Mouse (Mus musculus): ENCODE measurements around the gene Pafah1b2. TPM values are rescaled to one million over a fixed set of nuclear protein-coding genes. Genes with fewer than 3 reads are reported as not detected.

The Pafah1b2 gene
- total and polyA plus RNA-seq, 2 experiments from 2014 or later: 137 to 243 TPM

DNA sequence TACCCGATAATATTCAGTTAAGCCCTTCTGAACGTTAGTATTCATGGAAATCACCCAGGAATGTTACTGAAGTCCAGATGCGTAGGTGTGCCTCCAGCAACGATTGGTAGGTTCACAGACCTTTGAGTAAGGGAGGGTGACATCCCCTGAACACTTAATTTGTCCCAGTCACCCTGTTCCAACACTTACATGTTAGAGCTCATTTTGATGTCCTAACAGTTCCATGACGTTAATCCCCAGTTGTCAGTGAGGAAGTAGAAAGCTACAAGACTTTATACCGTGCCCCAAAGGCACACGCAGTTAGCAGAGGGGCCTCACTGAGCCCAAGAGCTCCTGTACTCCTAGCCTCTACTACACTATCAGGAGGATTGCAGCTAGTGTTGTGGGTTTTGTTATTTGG lies 37.0 kb upstream of the Pafah1b2 start:
- no peaks in the 10 kb centered on the region for H3K36me3 ChIP-seq (ENCODE audit: insufficient read depth, low read length)
- no peak overlapping the region for H3K27ac ChIP-seq
- no peak overlapping the region for H3K9ac ChIP-seq (replicated peaks; ENCODE audit: low read length)
- DNase-seq (ENCODE audit: low spot score) (no peak), ATAC-seq (no peak)
- no peak for TF ChIP-seq CTCF (IDR thresholded peaks at IDR 0.05; ENCODE audit: low read depth)
- H3K4me3 ChIP-seq (ENCODE audit: low read length): no peak overlapping the region
- peaks cover 14% of the 10 kb centered on the region for H3K4me1 ChIP-seq (ENCODE audit: insufficient read depth, low read length)
- no peak overlapping the region for H3K4me2 ChIP-seq (ENCODE audit: low read depth, low read length)
- 79% methylated on average over 7 of the region's 7 CpGs for WGBS
- H3K9me3 ChIP-seq (ENCODE audit: low read length): no peaks in the 10 kb centered on the region
- H3K27me3 ChIP-seq (ENCODE audit: insufficient read depth, low read length): no peaks in the 10 kb centered on the region

DNA sequence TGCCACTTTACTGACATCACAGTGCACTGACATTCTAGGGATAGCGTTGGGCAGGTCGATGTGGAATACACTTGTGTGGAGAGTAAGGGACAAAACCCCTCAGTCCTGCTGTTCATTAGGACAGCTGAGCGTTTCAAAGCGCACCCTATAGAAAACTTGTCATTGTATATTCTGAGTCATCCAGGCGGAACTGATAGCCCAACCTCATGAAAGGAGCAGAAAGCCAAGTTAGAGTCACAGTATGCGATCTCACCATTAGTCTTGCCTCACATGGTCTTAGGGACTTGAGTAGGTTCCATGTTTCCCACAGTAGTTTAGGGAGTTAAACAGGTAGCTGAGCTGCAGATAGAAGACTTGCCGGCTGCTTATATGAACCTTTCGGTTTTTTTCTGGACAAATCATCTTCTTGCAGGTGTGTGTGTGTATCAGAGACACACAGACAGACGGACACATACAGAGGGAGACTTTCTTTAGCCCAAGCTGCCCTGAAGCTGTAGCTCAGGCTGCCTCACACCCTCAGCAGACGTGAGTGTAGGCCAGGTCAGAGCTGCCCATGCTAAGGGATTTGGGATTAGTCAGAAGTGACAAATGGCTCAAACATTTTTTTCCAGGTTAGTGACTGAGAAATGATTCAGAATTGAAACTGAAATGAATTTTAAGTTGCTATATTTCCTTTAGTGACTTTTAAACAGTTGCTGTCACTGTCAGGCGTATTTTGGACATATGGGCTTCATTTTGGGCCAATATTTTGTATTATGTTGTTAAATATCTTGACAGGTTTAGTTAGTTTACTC lies 34.4 kb upstream of the Pafah1b2 start:
- H3K27me3 ChIP-seq (ENCODE audit: insufficient read depth, low read length): no peaks in the 10 kb centered on the region
- H3K27ac ChIP-seq: no peak overlapping the region
- no peak for TF ChIP-seq CTCF (IDR thresholded peaks at IDR 0.05; ENCODE audit: low read depth)
- ATAC-seq (no peak), DNase-seq (ENCODE audit: low spot score) (no peak)
- H3K4me3 ChIP-seq (ENCODE audit: low read length): no peak overlapping the region
- WGBS: 48% methylated on average over 11 of the region's 11 CpGs
- H3K9ac ChIP-seq (replicated peaks; ENCODE audit: low read length): no peak overlapping the region
- H3K4me1 ChIP-seq (ENCODE audit: insufficient read depth, low read length): peaks cover 8% of the 10 kb centered on the region
- H3K36me3 ChIP-seq (ENCODE audit: insufficient read depth, low read length): no peaks in the 10 kb centered on the region
- no peaks in the 10 kb centered on the region for H3K9me3 ChIP-seq (ENCODE audit: low read length)
- H3K4me2 ChIP-seq (ENCODE audit: low read depth, low read length): no peak overlapping the region

DNA sequence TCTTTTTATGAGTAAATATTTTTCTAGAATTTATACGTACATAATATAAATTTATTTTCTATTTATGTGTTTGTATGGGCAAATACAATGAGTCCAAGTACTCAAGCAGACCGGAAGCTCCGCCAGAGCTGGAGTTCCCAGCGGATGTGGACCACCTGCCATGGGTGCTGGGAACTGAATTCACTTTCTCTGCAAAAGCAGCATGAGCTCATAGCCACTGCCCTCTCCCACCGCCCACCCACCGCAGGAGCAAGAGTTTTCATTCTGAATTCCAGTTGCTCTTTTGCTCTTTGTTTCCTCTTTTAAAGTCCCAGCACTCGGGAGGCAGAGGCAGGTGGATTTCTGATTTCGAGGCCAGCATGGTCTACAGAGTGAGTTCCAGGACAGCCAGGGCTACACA lies 31.1 kb upstream of the Pafah1b2 start:
- WGBS: 74% methylated on average over 8 of the region's 8 CpGs
- Histone ChIP-seq H3K4me1 (ENCODE audit: insufficient read depth, low read length) (no peaks in the 10 kb centered on the region), H3K36me3 (ENCODE audit: insufficient read depth, low read length) (no peaks in the 10 kb centered on the region), H3K27ac (no peak overlapping the region), H3K4me3 (ENCODE audit: low read length) (no peak overlapping the region), H3K4me2 (ENCODE audit: low read depth, low read length) (no peak overlapping the region), H3K9ac (replicated peaks; ENCODE audit: low read length) (no peak overlapping the region), H3K27me3 (ENCODE audit: insufficient read depth, low read length) (no peaks in the 10 kb centered on the region), H3K9me3 (ENCODE audit: low read length) (no peaks in the 10 kb centered on the region)
- no peak for TF ChIP-seq CTCF (IDR thresholded peaks at IDR 0.05; ENCODE audit: low read depth)
- ATAC-seq: no peak
- no peak for DNase-seq (ENCODE audit: low spot score)

DNA sequence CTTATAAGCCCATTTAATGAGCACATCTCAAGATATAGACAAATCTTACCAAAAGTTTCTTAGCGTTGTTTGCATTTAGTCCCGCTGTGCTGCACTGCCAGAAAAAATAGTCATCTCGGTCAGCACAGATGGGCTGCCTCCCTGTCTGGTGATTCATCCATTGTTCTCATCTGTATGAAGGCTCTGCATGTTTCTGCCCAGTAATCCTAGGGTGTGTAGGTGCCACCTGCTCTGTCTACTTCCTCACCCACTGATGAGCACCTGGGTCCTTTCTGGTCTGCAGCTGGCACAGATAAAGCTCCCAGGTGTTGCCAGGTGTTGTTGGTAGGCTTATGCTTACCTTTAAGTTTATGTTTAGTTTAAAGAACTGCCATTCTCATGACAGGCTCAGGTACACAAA lies 29.9 kb upstream of the Pafah1b2 start:
- Histone ChIP-seq H3K27me3 (ENCODE audit: insufficient read depth, low read length) (no peaks in the 10 kb centered on the region), H3K27ac (no peak overlapping the region), H3K4me2 (ENCODE audit: low read depth, low read length) (no peak overlapping the region), H3K9ac (replicated peaks; ENCODE audit: low read length) (no peak overlapping the region), H3K9me3 (ENCODE audit: low read length) (no peaks in the 10 kb centered on the region), H3K36me3 (ENCODE audit: insufficient read depth, low read length) (no peaks in the 10 kb centered on the region), H3K4me3 (ENCODE audit: low read length) (no peak overlapping the region), H3K4me1 (ENCODE audit: insufficient read depth, low read length) (no peaks in the 10 kb centered on the region)
- no peak for ATAC-seq
- 71% methylated on average over 3 of the region's 3 CpGs for WGBS
- no peak for DNase-seq (ENCODE audit: low spot score)
- TF ChIP-seq CTCF (IDR thresholded peaks at IDR 0.05; ENCODE audit: low read depth): no peak

DNA sequence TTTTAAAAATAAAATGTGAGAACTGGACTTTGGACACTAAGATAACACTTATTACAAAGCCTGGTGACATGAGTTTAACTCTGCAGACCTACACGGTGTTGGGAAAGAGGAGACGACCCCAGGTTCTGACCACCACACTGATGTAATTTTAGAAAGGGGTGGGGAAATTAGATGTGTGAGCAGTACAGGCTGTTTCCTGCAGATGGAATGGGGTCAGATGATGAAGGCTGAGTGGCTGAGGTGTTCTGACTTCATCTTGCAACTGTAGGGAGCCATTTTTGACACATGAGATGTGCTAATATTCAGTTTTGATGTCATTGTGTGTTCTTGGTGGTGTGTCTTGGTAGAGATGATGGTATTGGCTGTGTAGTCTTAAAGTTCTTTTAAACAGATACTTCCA lies 28.7 kb upstream of the Pafah1b2 start:
- Histone ChIP-seq H3K9me3 (ENCODE audit: low read length) (no peaks in the 10 kb centered on the region), H3K4me2 (ENCODE audit: low read depth, low read length) (no peak overlapping the region), H3K27me3 (ENCODE audit: insufficient read depth, low read length) (no peaks in the 10 kb centered on the region), H3K4me1 (ENCODE audit: insufficient read depth, low read length) (no peaks in the 10 kb centered on the region), H3K9ac (replicated peaks; ENCODE audit: low read length) (no peak overlapping the region), H3K4me3 (ENCODE audit: low read length) (no peak overlapping the region), H3K36me3 (ENCODE audit: insufficient read depth, low read length) (no peaks in the 10 kb centered on the region), H3K27ac (no peak overlapping the region)
- ATAC-seq (no peak), DNase-seq (ENCODE audit: low spot score) (no peak)
- TF ChIP-seq CTCF (IDR thresholded peaks at IDR 0.05; ENCODE audit: low read depth): no peak
- WGBS: 78% methylated on average over 2 of the region's 2 CpGs

DNA sequence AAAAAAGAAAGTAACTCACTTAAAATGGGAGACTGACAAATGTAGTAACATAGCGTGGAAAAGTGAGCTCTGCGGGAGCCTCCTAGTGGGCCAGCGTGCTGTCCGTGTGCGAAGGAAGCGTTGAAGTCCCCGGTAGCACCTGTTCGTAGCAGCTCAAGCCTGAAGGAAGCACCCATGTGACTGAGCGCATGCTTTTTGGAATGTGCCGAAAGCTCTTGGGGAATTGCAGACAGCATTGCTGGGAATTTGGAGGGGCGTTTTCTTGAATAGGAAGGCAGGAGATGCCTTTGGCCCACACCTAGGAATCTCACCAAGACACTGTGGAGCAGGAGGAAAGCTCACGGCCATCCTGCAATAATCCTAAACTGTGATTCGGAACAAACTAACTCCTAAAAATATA lies 26.3 kb upstream of the Pafah1b2 start:
- 93% methylated on average over 13 of the region's 13 CpGs for WGBS
- H3K27ac ChIP-seq: no peak overlapping the region
- ATAC-seq: no peak
- no peak overlapping the region for H3K9ac ChIP-seq (replicated peaks; ENCODE audit: low read length)
- no peaks in the 10 kb centered on the region for H3K27me3 ChIP-seq (ENCODE audit: insufficient read depth, low read length)
- H3K36me3 ChIP-seq (ENCODE audit: insufficient read depth, low read length): no peaks in the 10 kb centered on the region
- no peak for DNase-seq (ENCODE audit: low spot score)
- no peaks in the 10 kb centered on the region for H3K9me3 ChIP-seq (ENCODE audit: low read length)
- no peak for TF ChIP-seq CTCF (IDR thresholded peaks at IDR 0.05; ENCODE audit: low read depth)
- H3K4me2 ChIP-seq (ENCODE audit: low read depth, low read length): no peak overlapping the region
- H3K4me3 ChIP-seq (ENCODE audit: low read length): no peak overlapping the region
- H3K4me1 ChIP-seq (ENCODE audit: insufficient read depth, low read length): no peaks in the 10 kb centered on the region

DNA sequence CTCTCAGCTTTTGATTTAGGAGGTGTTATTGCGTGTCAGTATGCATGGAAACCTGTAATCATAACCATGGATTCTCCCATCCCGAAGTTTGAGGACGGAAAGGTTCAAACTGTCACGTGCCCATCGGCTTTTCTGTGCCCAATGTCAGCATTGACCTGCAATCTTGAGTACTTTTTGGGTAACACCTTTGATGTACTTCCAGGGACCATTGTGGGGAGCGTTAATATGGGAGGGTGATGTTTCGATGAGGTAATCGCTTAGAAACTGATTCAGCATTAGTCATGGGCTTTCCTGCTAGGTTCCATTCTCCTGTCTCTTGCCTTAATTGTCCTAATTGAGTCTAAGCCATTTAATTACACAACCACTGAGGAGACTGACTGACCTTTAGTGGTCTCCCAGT lies 24.4 kb upstream of the Pafah1b2 start:
- Histone ChIP-seq H3K27me3 (ENCODE audit: insufficient read depth, low read length) (no peaks in the 10 kb centered on the region), H3K9me3 (ENCODE audit: low read length) (no peaks in the 10 kb centered on the region), H3K36me3 (ENCODE audit: insufficient read depth, low read length) (no peaks in the 10 kb centered on the region), H3K27ac (no peak overlapping the region), H3K4me2 (ENCODE audit: low read depth, low read length) (no peak overlapping the region), H3K9ac (replicated peaks; ENCODE audit: low read length) (no peak overlapping the region), H3K4me1 (ENCODE audit: insufficient read depth, low read length) (no peaks in the 10 kb centered on the region; the same call in 1 of the 2 replicates), H3K4me3 (ENCODE audit: low read length) (no peak overlapping the region)
- WGBS: 95% methylated on average over 8 of the region's 8 CpGs
- TF ChIP-seq CTCF (IDR thresholded peaks at IDR 0.05; ENCODE audit: low read depth): no peak
- no peak for DNase-seq (ENCODE audit: low spot score)
- ATAC-seq: no peak

Data from hindbrain, postnatal 0 days (tissue).